Mouse (Mus musculus) cerebellum, adult 18-20 months (tissue): ENCODE data around the gene Zfp219.
A peak's percentile ranks its signal among the peaks of the same experiment; 100 is the strongest.

Experiments used
- DNase-seq, 2 experiments: peaks; one replicate each; pipeline ENCODE4 v3.0.0; 2021

Gene Zfp219

DNA sequence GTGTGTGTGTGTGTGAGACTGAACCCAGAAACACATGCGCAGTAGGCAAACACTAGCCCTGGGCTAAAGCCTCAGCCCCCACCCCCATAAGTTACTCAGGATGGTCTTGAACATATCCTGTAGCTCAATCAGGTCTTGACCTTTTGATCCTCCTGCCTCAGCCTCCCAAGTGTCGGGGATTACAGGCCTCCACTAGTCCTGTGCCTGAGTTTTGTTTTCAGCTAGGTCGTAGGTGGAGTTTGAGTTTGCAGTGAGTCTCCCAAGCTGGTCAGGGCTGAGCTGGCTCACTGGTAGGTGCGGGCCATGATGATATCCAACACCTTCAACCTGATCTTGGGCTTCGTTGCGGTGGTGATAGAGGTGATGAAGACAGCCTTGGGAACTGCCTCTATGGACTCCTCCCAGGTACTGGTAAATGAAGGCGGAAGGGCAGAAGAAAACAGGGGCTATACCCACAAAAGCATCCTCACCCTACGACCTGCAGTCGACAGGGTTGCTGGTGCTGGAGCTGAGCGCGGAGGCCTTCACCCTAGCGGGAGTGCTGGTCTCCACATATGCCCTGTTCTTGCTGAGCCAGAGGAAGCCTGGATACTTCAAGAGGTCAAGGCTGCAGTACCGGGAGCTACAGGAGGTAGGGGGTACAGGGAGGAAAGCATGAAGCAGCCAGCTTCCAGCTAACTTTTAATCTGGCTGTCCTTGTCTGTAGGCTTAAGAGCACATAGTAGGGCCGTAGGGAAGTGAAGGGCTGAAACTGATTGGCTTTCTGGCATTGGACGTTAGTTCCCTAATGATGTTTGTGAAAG lies 2.1 kb downstream of the Zfp219 start:
- DNase-seq, result no peak

DNA sequence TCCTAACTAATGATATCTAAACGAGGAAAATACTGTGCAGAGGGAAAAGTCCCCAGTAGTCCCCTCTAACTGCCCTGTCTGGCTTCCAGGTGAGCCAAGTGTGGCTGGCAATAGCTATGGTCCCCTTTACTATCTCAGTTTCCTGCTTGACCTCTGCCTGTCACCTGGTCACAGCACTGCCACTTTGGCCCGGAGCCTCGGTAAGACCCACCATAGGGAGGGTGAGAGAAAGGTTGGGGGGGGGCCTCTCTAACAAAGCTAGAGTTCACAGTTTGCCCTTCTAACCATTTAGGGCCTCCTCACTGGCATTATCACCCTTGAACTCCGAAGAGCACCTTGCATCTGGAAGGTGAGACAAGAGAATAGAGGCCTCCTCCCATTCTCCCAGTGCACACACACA lies 2.9 kb downstream of the Zfp219 start:
- no peak for DNase-seq

DNA sequence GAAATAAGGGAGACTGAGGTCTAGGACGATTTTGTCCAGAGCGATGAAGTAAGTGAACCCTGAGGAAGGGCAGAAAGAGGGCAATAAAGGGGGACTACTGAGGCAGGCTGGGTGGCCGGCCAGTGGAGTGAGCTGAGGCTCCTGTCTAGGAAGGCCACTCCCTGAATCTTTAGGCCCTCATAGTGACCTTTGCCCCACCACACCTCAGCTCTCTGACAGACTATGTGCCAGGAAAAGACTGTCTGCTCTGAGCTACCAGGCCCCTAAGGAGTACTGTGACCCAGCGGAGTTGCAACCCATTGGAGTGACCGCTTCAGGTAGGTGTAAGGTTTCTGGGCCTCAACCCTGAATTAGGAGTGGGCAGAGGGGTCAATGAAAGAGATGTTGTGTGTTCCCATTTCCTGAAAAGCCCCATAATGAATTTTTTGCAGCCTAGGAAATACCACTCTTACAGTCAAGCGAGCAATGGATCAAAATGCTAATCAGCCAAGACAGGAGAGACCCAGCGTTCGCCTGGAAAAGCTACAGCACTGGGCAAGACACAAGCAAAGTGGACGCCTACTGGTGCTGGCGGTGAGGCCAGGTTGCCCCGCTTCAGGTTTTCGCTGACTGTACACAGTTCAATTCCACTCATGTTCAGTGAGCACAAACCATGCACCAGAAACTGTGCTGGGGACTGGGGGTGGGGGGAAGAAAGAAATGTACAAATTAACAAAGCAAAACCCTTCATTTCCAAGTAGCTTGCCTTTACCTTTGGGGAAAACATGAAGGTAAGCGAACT lies 3.7 kb downstream of the Zfp219 start:
- DNase-seq, result no peak

DNA sequence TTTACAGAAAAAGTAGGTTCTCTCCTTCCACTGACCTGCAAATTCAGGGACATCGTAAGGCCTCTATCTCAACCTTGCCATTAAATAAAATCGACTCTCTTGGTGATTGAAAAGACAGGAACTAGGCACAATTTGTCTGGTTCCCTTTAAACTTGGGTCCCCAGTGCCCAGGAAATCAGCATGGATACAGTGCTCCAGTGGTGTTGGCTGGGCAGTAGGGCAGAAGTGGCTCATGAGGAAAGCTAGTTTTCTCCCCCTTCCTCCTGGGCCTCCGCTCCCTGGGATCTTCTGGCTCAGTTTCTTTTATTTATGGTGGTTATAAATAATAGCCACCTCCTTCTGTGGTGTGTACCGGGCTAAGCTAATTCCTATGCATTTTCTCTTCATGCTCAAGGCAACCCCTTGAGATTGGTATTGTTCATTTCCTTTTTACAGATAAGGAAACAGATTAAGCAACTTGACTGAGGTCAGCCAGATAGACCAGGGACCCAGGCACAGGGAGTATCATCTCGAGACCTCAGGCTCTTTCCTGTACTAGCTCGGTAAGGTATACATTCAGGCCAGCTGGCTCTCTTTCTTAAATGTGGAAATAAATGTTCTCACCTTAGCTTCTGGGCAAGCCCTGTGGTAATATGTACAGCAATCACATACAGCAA lies 5.0 kb downstream of the Zfp219 start, which contains the start of gene Tmem253:
TSS of gene Tmem253 (plus strand) at position 214 of the 656 bp plus-strand sequence.
- DNase-seq, result no peak

DNA sequence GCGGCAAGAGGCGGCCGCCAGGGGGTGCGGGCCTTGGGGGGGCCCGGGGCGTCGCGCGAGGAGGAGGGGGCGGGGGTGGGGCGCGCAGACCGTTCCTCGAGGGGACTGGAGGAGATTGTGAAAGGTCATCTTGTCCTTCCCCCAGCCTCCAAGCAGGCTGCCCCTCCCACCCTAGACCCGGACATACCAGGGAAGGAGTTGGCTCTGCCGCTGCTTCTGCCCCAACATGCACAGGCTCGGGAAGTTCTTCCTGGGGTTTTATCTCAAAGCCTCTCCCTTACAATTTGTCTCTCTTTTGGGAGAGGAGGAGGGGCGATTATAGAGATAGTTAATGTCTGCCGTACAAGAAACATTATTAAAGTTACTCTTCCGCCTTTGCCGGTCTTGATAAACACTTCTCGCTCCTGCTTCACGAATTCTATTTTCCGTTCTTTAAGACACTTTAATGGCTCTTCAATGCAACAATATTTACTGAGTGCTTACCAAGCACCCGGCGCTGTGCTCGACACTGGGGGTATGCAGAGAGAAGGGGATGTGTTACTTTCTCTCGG lies 5.7 kb downstream of the Zfp219 start:
- peak in 1 of 2 experiments; percentile 65 for DNase-seq

DNA sequence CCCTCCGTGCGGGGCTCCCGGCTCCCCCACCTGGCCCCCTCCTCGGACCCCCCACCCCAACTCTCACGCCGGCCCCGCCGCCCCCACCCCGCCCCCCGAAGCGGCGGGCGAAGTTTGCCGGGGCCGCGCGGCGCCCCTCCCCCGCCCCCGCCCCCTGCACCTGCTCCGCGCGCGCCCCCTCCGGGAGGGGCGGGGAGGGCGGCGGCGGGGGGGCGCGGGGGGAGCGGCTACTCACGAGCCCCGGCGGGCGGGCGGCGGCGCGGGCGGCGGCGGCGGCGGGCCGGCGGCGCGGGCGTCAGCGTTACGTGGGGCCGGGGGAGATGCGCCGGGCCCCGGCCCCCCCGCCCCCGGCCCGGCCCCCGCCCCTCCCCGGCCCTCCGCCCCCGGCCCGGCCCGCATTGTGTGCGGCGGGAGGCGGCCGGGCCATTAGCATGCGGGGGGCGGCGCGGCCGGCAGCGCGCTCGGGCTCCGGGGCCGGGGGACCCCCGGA lies 6.2 kb downstream of the Zfp219 start:
- no peak for DNase-seq

DNA sequence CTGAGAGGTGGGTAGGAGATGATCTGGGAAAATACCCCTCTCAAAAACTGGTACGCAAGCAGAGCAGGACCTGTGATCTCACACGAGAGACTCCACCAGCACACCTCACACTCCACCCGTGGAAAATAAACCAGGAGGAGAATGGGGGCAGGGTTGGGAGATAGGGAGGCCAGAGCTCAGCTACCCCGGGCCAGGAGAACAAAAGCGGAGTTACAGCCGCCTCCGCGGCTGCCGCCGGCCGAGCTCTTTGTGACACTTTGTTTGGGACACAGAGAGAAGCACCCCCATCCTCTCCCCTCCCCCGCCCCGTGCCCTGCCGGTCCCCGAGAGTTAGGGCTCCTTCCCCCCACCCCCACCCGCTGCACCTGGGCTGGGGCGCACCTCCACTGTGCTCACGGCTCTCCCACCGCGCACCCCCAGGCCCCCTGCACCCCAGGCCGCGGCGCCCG lies 6.7 kb downstream of the Zfp219 start:
- peak; percentile 63 to 70 for DNase-seq

DNA sequence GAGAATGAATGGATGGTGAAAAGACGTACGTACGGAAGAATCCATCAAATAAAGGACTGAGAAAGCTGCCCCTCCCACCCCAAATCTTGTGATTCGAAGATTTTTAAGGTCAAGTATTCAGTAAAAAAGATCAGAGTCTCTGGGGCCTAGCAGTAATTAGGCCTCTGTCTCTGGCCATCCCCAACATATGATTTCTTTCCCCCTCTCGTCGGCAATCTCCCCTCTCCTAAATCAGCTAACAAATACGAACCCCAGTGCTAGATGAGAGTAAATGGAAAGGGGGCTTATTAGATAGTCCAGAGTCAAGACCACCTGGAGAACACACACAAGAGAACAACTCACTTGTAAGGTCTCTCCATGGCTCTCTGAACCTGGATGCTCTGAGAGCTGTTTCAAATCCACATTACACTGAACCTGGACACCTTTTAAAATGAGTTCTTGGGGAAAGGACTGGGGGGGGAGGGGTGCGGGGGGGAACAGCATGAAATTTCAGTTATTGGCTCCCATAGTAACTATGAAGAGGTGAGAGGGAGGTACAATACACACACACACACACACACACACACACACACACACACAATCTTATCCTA lies 7.4 kb downstream of the Zfp219 start:
- DNase-seq, result no peak

DNA sequence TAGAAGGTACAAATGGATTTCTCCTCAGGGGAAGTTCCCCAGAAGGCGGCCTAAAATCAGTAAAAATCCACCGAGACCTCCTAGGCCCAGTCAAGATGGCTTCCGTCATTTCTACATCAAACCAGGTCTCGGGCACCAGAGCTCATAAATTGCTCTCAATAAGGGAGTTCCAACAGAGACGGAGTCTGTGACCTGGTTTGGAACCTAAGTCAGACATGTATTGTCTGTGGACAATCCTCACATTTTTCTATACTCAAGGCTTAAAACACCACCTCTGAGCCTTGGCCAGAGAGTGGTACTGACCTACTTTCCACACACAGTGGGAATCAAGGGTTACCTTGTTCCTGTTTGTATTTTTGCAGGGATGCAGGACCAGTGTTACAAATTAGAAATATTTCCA lies 8.0 kb downstream of the Zfp219 start:
- DNase-seq, result no peak

DNA sequence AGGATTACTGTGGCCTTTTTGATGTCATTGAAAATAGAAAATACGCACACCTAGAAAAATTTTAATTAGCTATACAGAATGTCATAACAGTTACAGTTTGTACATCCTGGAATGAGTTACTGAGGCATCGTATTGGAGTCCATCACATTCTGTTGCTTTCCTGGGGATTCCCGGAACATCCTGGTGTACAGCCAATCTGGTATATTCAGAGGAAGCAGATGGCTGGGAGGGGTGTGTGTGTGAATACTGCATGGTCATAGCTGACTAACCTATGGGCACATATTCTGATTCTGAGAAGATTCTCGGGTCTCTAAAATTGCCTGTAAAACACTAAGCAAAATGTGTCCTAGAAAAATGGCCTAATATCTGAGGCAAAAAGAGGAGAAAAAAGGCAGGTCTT lies 8.4 kb downstream of the Zfp219 start:
- peak; percentile 88 to 91 for DNase-seq

DNA sequence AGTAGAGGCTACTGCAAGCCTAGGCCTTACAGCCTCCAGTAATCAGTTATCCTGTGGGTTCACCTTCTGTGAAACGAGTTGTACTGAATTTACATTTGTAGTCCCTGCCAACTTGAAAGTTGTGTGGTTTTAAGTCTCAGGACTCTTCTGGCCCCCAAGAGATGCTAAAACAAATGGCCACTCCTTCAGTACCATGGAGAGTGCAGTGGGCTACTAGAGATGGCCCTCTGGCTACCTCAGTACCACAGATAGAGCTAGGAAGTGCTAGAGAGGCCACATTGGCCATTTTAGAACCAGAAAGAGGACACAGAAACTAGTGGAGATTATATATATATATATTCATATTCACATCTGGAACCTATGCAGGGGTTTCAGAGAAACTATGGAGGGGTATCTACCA lies 8.8 kb downstream of the Zfp219 start:
- peak in 1 of 2 experiments; percentile 1 for DNase-seq

DNA sequence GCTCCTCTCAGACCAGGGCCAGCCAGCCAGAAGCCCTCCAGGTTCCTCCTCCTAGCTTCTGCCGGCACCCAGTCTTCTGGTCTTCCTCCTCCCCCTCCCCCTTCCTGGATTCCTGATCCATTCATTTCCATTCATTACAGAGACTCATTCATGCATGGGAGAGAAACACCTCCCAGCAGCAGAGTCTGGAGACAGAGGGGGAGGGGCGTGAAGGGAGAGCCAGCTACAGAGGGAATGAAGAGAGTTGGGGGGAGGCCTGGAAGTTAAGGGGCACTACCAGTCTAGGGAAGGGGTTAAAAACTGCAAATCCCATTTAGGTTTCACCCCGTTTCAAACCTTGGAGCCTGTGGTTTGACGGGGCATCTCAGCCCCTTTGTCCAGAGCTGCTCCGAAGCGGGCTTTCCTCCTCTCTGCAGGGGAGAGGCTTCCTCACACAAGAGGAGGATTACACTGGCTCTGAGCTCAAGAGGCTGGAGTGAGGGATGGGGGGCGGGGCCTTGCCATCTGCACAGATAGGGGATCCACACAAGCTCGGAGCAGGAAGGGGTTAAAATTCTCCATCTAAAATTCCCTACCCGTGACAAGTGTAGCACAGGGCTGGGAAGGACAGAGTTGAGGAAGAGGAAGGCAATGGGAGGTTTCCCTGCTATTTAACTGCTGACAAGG lies 10.0 kb downstream of the Zfp219 start:
- peak; percentile 69 to 70 for DNase-seq

DNA sequence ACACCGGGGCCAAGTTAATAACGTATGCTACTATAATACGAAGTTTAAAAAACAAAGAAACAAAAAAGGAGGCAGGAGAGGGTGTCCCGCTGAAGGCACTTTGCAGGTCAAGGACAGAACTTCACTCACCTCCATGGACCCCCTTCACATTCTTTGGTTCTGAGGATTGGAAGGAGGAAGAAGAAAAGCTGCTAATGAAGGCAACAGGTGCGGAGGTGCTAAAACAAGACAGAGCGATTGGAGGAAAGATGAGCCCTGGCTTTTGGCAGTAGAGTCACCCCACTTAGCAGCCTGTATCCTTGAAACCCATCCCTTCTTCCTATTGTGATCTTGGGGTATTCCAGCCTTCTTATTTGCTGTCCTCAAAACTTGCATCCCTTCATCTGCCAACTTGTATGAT lies 10.7 kb downstream of the Zfp219 start:
- no peak for DNase-seq

DNA sequence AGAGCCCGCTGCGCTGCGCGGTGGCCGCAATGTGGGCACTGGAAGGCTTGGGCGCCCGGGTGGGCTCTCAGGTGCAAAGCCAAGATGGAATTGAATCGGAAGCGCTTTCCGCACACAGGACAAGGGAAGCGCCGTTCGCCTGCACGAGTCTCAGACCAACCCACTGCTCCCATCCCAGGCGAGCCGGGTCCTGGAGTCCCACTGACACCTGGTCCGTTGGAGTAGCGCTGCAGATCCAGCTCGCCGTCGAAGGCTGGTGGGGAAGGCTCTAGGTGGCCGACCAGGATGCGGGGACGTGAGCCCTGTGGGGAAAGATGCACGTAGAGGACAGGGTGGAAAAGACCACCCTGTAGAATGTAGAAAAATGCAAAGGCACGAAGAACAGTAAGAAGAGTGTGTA lies 11.2 kb downstream of the Zfp219 start:
- DNase-seq, result no peak

DNA sequence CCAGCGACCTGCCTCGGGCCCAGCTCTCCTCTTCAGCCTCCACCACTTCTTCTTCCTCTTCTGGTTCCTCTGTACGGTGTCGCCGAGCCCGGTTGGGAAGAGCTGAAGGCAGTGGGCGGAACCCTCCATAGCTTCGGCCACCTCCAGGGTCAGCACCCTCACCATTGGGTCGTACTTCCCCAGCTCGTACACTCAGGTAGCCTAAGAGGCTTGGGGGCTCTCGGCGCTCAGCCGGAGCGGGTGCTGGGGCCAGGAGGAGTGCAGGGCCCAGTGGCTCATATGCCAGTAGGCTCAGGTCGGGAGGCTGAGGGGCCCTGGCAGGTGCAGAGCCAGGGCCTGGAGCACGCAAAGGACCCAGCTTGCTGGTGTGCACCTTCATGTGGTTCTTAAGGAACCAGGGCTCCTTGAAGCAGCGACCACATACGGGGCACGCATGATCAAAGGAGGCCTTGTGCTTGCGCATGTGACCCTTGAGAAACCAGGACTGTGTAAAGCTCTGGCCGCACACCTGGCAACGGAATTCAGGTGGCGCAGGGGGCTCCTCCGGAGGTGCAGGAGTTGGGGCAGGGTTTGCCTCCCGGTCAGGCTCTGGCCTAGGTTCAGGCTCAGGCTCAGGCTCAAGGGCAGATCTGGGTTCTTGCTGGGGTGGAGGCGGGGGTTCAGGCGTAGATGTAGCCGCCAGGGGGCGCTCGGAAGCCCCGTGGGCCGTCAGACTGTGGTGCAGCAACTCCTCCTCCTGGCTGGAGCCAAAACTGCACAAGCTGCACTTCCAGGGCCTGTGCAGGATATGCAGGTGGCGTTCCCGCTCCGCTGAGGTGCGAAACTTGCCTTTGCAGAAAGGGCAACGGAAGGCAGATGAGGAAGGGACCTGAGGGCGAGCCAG lies 12.0 kb downstream of the Zfp219 start:
- peak; percentile 94 to 98 for DNase-seq

DNA sequence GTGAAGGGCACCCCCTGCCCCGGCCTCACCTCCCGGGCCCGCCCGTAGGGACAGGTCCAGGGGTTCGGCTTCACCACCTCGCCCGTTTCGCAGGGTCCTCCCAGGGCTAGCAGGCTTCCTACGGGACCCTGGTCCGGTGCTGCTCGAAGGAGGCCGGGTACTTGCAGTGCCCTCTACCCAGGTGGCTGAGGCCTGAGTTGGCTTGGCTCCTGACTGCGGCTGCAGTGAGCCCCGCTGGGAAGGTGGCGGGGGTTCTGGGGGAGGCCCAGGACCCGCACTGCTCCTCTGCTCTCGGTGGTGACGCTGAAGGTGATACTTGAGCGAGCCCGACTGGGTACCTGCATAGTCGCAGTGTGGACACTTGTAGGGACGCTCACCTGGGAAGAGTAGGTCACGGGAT lies 13.8 kb downstream of the Zfp219 start:
- DNase-seq, result no peak

DNA sequence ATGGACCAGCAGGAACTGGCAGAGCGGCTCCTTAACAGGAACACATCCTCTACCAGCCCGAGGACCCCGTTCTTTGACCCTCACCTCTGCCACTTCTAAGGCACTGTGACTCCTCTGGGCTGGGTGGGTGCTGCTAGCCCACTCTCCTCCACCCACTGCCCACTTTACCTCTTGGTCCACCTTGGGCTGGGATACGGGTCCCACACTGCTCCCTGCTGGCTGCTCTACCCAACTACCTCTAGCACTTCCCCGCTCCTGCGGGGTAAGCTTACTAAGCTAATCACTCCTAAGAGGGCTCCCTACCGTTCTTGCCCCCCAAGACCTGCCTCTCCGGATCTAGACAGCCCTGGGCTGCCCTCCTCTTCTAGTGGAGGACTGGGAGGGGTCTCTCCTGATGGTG lies 14.3 kb downstream of the Zfp219 start:
- DNase-seq, result no peak

DNA sequence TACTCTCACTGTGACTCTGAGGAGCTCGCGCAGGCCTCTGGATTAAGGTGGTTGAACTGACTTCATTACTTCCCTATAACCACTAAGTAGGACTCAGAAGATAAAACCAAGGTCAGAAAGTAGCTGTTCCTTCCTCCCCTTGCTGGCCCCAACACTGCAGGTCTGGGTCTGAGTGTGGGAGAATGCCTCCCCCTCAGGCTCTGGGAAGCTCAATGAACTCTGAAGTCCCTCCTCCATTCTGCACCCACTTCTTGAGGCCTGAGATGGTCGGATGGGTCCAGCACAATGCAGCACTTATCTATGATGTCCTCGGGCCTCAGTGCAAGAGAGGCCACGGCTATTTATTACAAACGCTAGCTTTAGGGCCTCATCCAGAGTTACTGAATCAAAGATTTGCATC lies 14.9 kb downstream of the Zfp219 start:
- DNase-seq, result no peak

DNA sequence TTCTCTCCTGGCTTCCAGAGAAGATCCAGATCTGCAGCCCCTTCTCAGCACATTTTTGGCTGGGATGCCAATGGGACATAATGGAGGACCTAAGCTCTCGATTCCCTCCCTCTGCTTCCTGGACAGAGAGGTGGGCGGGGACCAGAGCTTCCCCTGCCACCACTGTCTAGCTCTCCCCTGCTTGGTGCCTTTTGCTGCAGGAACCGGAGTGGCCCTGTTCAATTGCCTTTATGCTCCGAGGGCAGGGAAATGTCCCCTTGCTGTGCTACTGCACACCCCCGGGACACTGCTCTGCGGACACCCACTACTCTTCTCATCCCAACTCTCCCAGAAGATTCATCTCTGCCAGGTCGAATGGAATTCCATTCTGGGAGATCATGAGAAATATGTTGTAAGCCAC lies 15.4 kb downstream of the Zfp219 start:
- no peak for DNase-seq

DNA sequence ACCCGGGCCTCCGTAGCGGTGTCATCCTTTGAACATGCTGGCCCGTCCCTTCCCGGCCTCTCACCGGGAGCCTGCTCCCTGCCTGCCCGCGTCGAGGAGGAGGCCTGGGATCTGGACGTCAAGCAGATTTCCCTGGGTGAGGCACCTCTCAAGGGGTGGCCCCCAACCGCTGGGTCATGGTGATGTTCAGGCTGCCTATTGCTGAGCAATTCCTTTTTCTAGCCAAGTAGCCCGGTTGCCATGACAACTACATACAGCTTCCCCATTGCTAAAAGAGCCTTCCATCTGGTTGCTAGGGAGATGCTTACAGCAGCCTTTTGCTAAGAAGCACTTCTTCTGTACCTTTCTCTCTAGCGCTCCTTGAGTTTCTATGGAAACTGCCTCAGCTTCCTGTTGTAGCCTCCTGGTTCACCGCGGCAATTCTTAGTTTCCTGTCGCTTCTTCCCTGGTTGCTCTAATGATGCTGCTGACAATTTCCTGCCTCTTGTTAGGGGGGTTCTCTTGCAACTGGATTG lies 16.5 kb downstream of the Zfp219 start:
- DNase-seq, result peak; percentile 59 to 67

DNA sequence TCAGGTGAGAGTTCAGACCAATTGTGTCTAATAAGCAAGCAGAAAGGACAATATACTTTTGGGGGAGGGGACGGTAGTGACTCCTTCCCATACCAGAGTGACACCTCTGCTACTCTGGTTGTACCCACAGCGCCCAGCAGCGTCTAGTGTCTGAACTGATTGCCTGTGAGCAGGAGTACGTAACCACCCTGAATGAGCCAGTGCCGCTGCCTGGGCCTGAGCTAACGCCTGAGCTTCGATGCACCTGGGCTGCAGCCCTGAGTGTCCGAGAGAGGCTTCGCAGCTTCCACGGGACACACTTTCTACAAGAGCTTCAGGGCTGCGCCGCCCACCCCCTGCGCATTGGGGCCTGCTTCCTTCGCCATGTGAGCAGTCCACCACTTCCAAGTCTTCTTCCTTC lies 23.1 kb downstream of the Zfp219 start:
- DNase-seq, result no peak
